Mouse (Mus musculus) hindbrain, embryonic 13.5 days (tissue): ENCODE results near the gene Nol10. TPM values are rescaled to one million over a fixed set of nuclear protein-coding genes. Genes with fewer than 3 reads are reported as not detected.
"Not testable (repeated sequence)": the region's sequence is repeated elsewhere in the genome, so short reads cannot be mapped to it uniquely, and the experiment has no call there.

Experiments
- ATAC-seq: fragments of 200-750 bp; cut with Nextera tagmentation; 2 replicates; pipeline ENCODE4 v1.8.0; 2017; ENCODE audit warnings: moderate TSS enrichment; ENCODE audit not compliant: low FRiP score
- H3K27ac ChIP-seq: fragments of 300-500 bp; sonication (generic); 2 replicates; pipeline ENCODE4 v1.5.1; 2015; ENCODE audit warnings: inconsistent platforms, mild to moderate bottlenecking, moderate library complexity
- H3K27me3 ChIP-seq: fragments of 300-500 bp; sonication (generic); 2 replicates; pipeline ENCODE4 v1.6.1; 2015; ENCODE audit warnings: mild to moderate bottlenecking, inconsistent platforms
- H3K36me3 ChIP-seq: fragments of 300-500 bp; sonication (generic); 2 replicates; pipeline ENCODE4 v1.6.1; 2015; ENCODE audit warnings: mild to moderate bottlenecking, inconsistent platforms
- H3K4me1 ChIP-seq: fragments of 300-500 bp; sonication (generic); replicated peaks from 2 replicates; pipeline ENCODE4 v1.6.1; 2015; ENCODE audit warnings: inconsistent platforms
- H3K4me2 ChIP-seq: fragments of 300-500 bp; sonication (generic); 2 replicates; pipeline ENCODE4 v1.6.1; 2015; ENCODE audit warnings: inconsistent platforms, mild to moderate bottlenecking, moderate library complexity
- H3K4me3 ChIP-seq: fragments of 300-500 bp; sonication (generic); 2 replicates; pipeline ENCODE4 v1.5.1; 2015; ENCODE audit warnings: mild to moderate bottlenecking, inconsistent platforms
- H3K9ac ChIP-seq: fragments of 300-500 bp; sonication (generic); 2 replicates; pipeline ENCODE4 v1.6.1; 2015; ENCODE audit warnings: mild to moderate bottlenecking, inconsistent platforms
- H3K9me3 ChIP-seq: fragments of 300-500 bp; sonication (generic); 2 replicates; pipeline ENCODE4 v1.6.1; 2016; ENCODE audit warnings: inconsistent platforms
- WGBS: fragments of 180-500 bp; shearing (Covaris S2); methylation state at CpG from one replicate; pipeline ENCODE4 v1.1.7; 2015; 5-methylcytosine and 5-hydroxymethylcytosine counted together
- polyA plus RNA-seq: library from polyadenylated mRNA; unstranded; fragments of >200 nt; fragmentation: Nextera tagmentation; extraction: Ambion mirVana; gene quantifications from 2 replicates; pipeline ENCODE4 v1.2.1, GENCODE M21; 2015

Nol10 gene
- polyA plus RNA-seq, 1 experiment from 2014 or later, result 20.8 TPM

GRCm38 (mm10) chr12:17450503-17450902 is 102.2 kb downstream of the Nol10 start:
- 76% methylated on average over 4 of the region's 4 CpGs for WGBS

GRCm38 (mm10) chr12:17450908-17451307 is 102.7 kb downstream of the Nol10 start:
- no peak for ATAC-seq
- no peaks in the 10 kb centered on the region for H3K9me3 ChIP-seq
- 74% methylated on average over 4 of the region's 4 CpGs for WGBS
- no peak overlapping the region for H3K9ac ChIP-seq
- no peaks in the 10 kb centered on the region for H3K36me3 ChIP-seq
- H3K27me3 ChIP-seq, result no peaks in the 10 kb centered on the region
- H3K4me3 ChIP-seq, result no peak overlapping the region
- H3K4me2 ChIP-seq, result no peak overlapping the region
- H3K27ac ChIP-seq, result no peak overlapping the region
- H3K4me1 ChIP-seq, result no peaks in the 10 kb centered on the region

More at GRCm38 (mm10) chr12:17450503-17450902, 102.2 kb downstream of the Nol10 start:
- Histone ChIP-seq H3K27me3 (no peaks in the 10 kb centered on the region), H3K4me2 (no peak overlapping the region), H3K36me3 (no peaks in the 10 kb centered on the region), H3K27ac (no peak overlapping the region), H3K4me1 (no peaks in the 10 kb centered on the region), H3K4me3 (no peak overlapping the region), H3K9me3 (no peaks in the 10 kb centered on the region), H3K9ac (no peak overlapping the region)
- ATAC-seq, result no peak

- Histone ChIP-seq H3K9me3 (no peaks in the 10 kb centered on the region), H3K9ac (no peak overlapping the region), H3K4me1 (no peaks in the 10 kb centered on the region), H3K36me3 (no peaks in the 10 kb centered on the region), H3K4me2 (no peak overlapping the region), H3K4me3 (no peak overlapping the region), H3K27ac (no peak overlapping the region), H3K27me3 (no peaks in the 10 kb centered on the region)
- 76% methylated on average over 1 of the region's 1 CpGs for WGBS
- no peak for ATAC-seq
These were observed 104.0 kb downstream of the Nol10 start for GRCm38 (mm10) chr12:17452273-17452672.

GRCm38 (mm10) chr12:17453918-17454317 is 105.7 kb downstream of the Nol10 start:
- Histone ChIP-seq H3K9me3 (no peaks in the 10 kb centered on the region), H3K4me1 (no peaks in the 10 kb centered on the region), H3K4me3 (no peak overlapping the region), H3K36me3 (no peaks in the 10 kb centered on the region), H3K27ac (no peak overlapping the region), H3K27me3 (no peaks in the 10 kb centered on the region), H3K9ac (no peak overlapping the region), H3K4me2 (no peak overlapping the region)
- 60% methylated on average over 5 of the region's 5 CpGs for WGBS
- ATAC-seq, result no peak

- no peak overlapping the region for H3K4me2 ChIP-seq
- no peaks in the 10 kb centered on the region for H3K36me3 ChIP-seq
- no peak overlapping the region for H3K27ac ChIP-seq
- no peak for ATAC-seq
- no peaks in the 10 kb centered on the region for H3K9me3 ChIP-seq
- WGBS, result 88% methylated on average over 5 of the region's 5 CpGs
- no peaks in the 10 kb centered on the region for H3K27me3 ChIP-seq
- no peak overlapping the region for H3K4me3 ChIP-seq
- no peak overlapping the region for H3K9ac ChIP-seq
- no peaks in the 10 kb centered on the region for H3K4me1 ChIP-seq
These were observed 106.8 kb downstream of the Nol10 start for GRCm38 (mm10) chr12:17455096-17455495.

- H3K4me1 ChIP-seq, H3K27ac ChIP-seq, H3K9me3 ChIP-seq, H3K4me3 ChIP-seq, ATAC-seq, H3K36me3 ChIP-seq, H3K9ac ChIP-seq, H3K4me2 ChIP-seq, H3K27me3 ChIP-seq: not testable (repeated sequence)
- 85% methylated on average over 4 of the region's 4 CpGs for WGBS
These were observed 111.0 kb downstream of the Nol10 start for GRCm38 (mm10) chr12:17459223-17459622.

GRCm38 (mm10) chr12:17463706-17464105 is 115.4 kb downstream of the Nol10 start:
- no peak overlapping the region for H3K9ac ChIP-seq
- ATAC-seq, result no peak
- no peaks in the 10 kb centered on the region for H3K36me3 ChIP-seq
- no peaks in the 10 kb centered on the region for H3K9me3 ChIP-seq
- no peak overlapping the region for H3K4me2 ChIP-seq
- H3K27me3 ChIP-seq, result no peaks in the 10 kb centered on the region
- H3K27ac ChIP-seq, result no peak overlapping the region
- no peak overlapping the region for H3K4me3 ChIP-seq
- H3K4me1 ChIP-seq, result no peaks in the 10 kb centered on the region
- WGBS, result 49% methylated on average over 4 of the region's 4 CpGs

GRCm38 (mm10) chr12:17464550-17464949 is 116.3 kb downstream of the Nol10 start:
- H3K9me3 ChIP-seq, H3K9ac ChIP-seq, H3K4me3 ChIP-seq, H3K4me2 ChIP-seq, ATAC-seq, H3K4me1 ChIP-seq, H3K36me3 ChIP-seq, H3K27ac ChIP-seq, H3K27me3 ChIP-seq: not testable (repeated sequence)
- 87% methylated on average over 5 of the region's 5 CpGs for WGBS

GRCm38 (mm10) chr12:17466791-17467190 is 118.5 kb downstream of the Nol10 start:
- H3K9me3 ChIP-seq, result no peaks in the 10 kb centered on the region
- H3K4me1 ChIP-seq, result no peaks in the 10 kb centered on the region
- H3K27me3 ChIP-seq, result no peaks in the 10 kb centered on the region
- H3K27ac ChIP-seq, result no peak overlapping the region
- no peak overlapping the region for H3K9ac ChIP-seq
- H3K4me2 ChIP-seq, result no peak overlapping the region
- no peaks in the 10 kb centered on the region for H3K36me3 ChIP-seq
- H3K4me3 ChIP-seq, result no peak overlapping the region
- WGBS, result 92% methylated on average over 4 of the region's 4 CpGs
- ATAC-seq, result no peak

- no peaks in the 10 kb centered on the region for H3K27me3 ChIP-seq
- no peaks in the 10 kb centered on the region for H3K4me1 ChIP-seq
- no peak overlapping the region for H3K27ac ChIP-seq
- WGBS, result 65% methylated on average over 3 of the region's 3 CpGs
- no peak overlapping the region for H3K9ac ChIP-seq
- ATAC-seq, result no peak
- no peak overlapping the region for H3K4me2 ChIP-seq
- H3K9me3 ChIP-seq, result no peaks in the 10 kb centered on the region
- H3K36me3 ChIP-seq, result no peaks in the 10 kb centered on the region
- H3K4me3 ChIP-seq, result no peak overlapping the region
These were observed 120.1 kb downstream of the Nol10 start for GRCm38 (mm10) chr12:17468359-17468758.

GRCm38 (mm10) chr12:17469869-17470268 is 121.6 kb downstream of the Nol10 start:
- Histone ChIP-seq H3K4me1 (no peaks in the 10 kb centered on the region), H3K27me3 (no peaks in the 10 kb centered on the region), H3K27ac (no peak overlapping the region), H3K4me3 (no peak overlapping the region), H3K9ac (no peak overlapping the region), H3K9me3 (no peaks in the 10 kb centered on the region), H3K4me2 (no peak overlapping the region), H3K36me3 (no peaks in the 10 kb centered on the region)
- WGBS, result 80% methylated on average over 7 of the region's 7 CpGs
- no peak for ATAC-seq

GRCm38 (mm10) chr12:17470528-17470927 is 122.3 kb downstream of the Nol10 start:
- H3K36me3 ChIP-seq, H3K4me1 ChIP-seq, H3K4me3 ChIP-seq, H3K9ac ChIP-seq, H3K27ac ChIP-seq, H3K27me3 ChIP-seq, ATAC-seq, H3K4me2 ChIP-seq, H3K9me3 ChIP-seq: not testable (repeated sequence)

- H3K4me1 ChIP-seq, result no peaks in the 10 kb centered on the region
- WGBS, result 97% methylated on average over 1 of the region's 1 CpGs
- no peak overlapping the region for H3K27ac ChIP-seq
- ATAC-seq, result no peak
- H3K9ac ChIP-seq, result no peak overlapping the region
- no peaks in the 10 kb centered on the region for H3K27me3 ChIP-seq
- H3K4me3 ChIP-seq, result no peak overlapping the region
- no peak overlapping the region for H3K4me2 ChIP-seq
- no peaks in the 10 kb centered on the region for H3K36me3 ChIP-seq
- H3K9me3 ChIP-seq, result no peaks in the 10 kb centered on the region
These were observed 123.1 kb downstream of the Nol10 start for GRCm38 (mm10) chr12:17471405-17471804.

- Histone ChIP-seq H3K9me3 (no peaks in the 10 kb centered on the region), H3K4me1 (no peaks in the 10 kb centered on the region), H3K4me2 (no peak overlapping the region), H3K9ac (no peak overlapping the region), H3K27me3 (no peaks in the 10 kb centered on the region), H3K27ac (no peak overlapping the region), H3K36me3 (no peaks in the 10 kb centered on the region), H3K4me3 (no peak overlapping the region)
- no peak for ATAC-seq
- WGBS, result 98% methylated on average over 3 of the region's 3 CpGs
These were observed 124.9 kb downstream of the Nol10 start for GRCm38 (mm10) chr12:17473128-17473527.
